Mouse (Mus musculus) thymus, postnatal 36 days (tissue): ENCODE results near the gene Elf2.
A peak's percentile ranks its signal among the peaks of the same experiment; 100 is the strongest.
"Not testable (repeated sequence)": the region's sequence is repeated elsewhere in the genome, so short reads cannot be mapped to it uniquely, and the experiment has no call there.

Experiments used
- DNase-seq, 2 experiments: peaks; one replicate each; pipeline ENCODE4 v3.0.0; 2022; ENCODE audit warnings: mixed read lengths in 2 of 2

Gene Elf2

DNA sequence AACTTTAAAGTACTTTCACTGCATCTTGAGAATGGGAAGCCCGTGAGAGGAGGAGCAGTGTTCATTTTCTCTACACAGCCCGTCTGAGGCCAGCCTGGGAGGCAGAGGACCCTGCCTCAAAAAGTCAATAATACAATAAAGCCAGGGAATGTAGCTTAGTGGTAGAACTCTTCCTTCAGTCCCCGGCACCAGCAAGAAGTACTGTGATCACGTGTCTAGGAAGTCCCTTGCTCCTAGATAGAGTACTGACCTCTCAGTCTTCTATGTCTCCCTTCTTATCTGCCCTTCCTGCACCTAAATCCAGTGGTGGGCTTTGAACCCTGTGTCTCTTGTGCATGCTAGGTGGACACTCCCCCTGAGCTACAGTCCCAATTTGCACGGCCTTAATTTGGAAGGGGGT lies 109.6 kb downstream of the Elf2 start:
- DNase-seq, result no peak

- no peak for DNase-seq
Observed at GRCm38 (mm10) chr3:51230146-51230835, 110.2 kb downstream of the Elf2 start.

- no peak for DNase-seq
Observed at GRCm38 (mm10) chr3:51229226-51229625, 111.2 kb downstream of the Elf2 start.

DNA sequence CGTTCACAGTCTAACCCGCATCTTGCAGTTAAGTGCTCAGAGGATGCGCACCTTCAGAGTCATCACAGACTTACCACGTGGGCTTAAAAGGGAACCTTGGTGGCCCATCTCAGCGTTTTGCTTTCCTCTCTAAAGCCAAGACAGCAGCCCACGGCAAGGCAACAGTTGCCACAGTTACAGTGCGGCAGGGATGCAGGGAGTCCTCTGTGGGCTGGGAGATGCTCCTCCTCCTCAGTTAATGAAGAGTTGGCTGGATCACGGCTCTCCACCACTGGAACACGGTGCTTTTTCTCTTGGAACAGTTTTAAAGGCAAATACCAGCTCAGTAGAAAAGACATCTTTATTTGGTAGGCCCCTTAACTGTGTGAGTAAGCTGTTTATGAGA lies 111.7 kb downstream of the Elf2 start:
- no peak for DNase-seq

DNA sequence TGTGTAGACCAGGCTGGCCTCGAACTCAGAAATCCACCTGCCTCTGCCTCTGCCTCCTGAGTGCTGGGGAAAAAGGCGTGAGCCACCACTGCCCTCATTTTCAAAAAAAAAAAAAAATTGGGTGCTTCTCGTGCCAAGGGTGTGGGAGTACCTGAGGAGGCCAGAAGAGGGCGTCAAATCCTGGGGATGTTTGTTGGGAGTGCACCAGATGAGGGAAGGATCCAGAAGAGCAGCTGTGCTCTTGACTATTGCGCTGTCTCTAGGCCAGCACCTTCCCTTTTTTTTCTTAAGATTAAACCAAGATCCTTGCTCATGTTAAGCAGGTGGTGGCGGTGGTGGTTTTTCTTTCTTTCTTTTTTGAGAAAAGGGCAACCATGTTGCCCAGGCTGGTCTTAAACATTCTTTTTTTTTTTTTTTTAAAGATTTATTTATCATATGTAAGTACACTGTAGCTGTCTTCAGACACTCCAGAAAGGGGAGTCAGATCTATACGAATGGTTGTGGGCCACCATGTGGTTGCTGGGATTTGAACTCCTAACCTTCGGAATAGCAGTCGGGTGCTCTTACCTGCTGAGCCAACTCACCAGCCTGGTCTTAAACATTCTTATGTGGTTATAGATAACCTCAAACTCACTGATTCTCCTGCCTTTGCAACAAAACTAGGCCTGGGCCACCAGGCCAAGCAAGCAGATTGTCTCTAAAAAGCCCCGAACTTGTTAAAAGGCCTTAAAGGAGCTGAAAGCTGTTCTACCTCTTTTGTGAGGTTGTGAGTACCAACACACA lies 112.2 kb downstream of the Elf2 start:
- peak; percentile 43 to 56 for DNase-seq

GRCm38 (mm10) chr3:51226601-51227000 lies 113.9 kb downstream of the Elf2 start:
- no peak for DNase-seq

DNA sequence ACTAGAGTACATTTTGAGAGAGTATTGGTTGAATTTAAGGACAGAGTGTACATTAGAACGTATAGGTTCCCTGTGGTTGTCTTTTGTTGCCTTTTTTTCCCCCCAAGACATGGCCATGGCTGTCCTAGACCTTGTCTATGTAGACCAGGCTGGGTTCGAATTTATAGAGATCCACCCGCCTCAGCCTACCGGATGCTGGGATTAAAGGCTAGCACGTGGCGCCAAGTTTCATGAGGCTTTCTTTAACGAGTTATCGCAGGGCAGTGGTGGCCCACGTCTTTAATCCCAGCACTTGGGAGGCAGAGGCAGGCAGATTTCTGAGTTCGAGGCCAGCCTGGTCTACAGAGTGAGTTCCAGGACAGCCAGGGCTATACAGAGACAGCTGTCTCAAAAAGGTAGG lies 114.5 kb downstream of the Elf2 start:
- DNase-seq, result no peak

DNA sequence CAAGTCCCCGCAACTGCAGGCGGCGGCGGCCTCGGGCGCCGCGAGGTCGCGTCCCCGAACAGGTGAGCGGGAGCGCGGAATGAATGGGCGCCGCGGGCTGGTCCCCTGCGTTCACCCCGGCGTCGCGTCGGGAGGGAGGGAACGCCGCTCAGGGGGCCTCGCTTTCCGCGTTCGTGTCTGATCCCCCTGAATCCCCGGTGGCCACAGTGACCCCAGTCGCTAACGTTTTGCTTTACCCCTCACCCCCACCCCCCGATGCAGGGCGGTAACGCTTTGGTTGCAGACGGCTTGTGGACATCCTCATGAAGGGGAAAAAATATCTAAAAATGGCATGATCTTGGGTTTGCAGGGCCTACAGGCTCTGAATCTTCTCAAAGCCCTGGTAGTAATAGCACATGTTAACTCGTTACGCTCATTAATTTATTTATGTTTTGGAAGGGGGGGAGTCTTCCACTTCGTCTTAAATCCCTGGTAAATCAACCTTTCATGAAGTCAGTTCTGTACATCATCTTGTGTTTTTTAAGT lies 115.2 kb downstream of the Elf2 start:
- no peak for DNase-seq

- DNase-seq, result peak; percentile 85 to 87
Observed at GRCm38 (mm10) chr3:51224363-51225225, 115.9 kb downstream of the Elf2 start, which contains the start of gene Noct. Gene Noct (plus strand): TSS chr3:51224447.

DNA sequence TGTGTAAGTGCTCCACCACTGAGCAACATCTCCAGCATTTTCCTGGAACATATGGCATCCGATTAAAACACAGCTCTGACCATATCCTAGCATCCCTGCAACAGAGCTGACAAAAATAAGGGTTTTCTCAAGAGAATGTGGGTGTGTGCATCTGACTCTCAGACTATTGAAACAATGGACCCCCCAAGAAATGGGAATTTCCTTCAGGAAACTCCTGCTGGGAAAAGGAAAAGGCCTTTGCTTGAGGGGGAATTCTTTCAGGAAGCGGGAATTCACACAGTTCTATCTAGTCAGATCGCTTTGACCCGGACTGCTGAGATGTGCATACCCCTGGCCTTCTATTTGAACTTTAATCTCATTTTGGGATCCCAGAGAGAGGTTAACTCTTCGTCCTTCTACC lies 116.9 kb downstream of the Elf2 start:
- DNase-seq, result no peak

DNA sequence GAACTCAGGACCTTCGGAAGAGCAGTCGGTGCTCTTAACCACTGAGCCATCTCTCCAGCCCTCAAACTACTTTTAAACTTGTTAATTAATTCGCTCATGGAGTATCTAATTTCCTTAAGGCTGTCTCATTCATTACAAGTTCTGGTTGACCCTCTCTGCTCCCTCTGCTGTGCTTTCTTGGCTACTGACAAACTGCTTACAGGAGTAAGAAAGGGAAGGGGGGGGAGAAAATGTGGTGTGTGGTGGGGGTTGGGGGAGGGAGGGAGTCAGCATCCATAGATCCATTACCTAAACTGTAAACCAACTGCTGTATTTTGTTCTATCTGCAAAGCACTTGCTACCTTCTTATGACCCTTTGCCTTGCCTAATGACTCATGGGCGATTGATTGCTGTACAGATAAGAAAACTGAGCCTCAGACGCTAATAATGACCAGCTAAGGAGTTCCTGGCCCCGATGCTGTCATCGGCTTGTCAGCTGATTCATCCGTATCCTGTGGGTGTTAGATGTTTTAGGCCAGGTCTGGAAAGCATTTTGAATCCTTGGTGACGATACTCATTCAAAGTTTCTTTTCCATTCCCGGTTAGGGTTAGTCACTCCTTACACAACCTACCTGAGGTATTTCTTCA lies 117.5 kb downstream of the Elf2 start:
- DNase-seq, result no peak

DNA sequence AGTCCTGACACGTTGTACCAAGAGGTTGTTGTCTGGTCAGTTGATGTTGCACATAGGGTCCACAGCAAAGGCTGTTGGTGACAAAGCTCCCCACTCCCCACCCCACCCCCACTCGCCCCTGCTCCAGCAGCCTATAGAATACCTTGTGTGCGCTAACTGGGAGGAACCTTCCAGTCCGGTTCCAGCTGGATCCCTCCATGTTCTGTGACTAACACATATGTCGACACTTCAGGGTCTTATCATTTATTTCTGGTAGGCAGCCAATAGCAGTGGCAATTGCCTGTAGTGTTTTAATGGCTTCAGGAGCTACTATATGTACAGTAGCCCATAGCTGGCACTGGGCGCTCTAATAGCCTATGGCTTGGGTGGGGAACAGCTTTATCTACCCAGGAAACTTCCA lies 118.2 kb downstream of the Elf2 start:
- no peak for DNase-seq

DNA sequence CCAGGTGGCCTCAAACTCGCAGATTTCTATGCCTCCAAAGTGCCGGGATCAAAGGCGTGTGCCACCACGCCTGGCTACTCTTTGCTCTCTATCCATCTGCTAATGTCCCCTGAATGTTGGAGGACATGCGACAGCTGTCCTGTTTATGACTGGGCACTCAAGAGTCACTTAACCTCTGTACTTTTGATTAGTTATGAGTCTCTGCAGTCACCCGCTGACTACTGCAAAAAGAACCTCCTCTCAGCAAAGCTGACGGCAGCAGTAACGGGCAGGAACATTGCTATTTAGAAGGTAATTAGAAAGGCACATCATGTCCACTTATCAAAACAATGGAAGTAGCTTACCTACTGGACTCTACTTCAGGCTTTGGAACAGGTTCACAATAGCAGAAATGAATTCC lies 118.6 kb downstream of the Elf2 start:
- no peak for DNase-seq

GRCm38 (mm10) chr3:51220846-51221245 lies 119.6 kb downstream of the Elf2 start:
- DNase-seq, result no peak

DNA sequence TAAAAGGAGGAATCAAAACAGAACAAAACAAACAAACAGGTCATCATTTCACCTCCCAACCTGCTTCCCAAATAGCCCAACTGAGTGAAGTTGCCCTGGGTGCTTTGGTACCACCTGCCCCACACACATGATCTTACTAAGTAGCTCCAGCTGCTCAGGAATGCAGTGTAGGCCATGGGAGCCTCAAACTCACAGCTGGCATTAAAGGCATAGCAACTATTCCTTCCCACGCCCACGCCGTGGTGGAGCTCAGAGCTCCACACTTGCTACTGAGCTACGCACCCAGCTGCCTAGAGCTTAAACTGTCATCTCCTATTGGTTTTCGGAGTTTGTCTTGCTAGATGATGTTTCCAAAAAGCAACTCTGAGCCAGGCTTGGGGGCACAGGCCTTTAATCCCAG lies 121.2 kb downstream of the Elf2 start:
- DNase-seq, result no peak

DNA sequence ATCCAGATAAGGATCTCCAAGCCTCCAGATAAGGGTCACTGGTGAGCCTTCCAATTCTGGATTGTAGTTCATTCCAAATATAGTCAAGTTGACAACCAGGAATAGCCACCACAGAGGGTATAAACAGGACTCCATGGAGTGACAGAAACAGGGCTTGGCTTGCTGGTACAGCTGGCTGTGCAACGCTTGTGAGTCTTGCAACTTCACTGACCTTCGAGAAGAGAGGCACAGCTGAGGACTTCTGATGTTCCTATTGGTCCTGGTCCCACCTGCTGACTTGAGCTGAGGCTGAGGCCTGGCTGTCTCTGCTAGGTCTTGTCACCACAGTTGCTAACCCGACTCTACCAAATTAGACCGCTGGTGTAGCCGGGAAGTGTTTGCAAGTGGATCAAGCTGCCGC lies 122.1 kb downstream of the Elf2 start:
- not testable (repeated sequence) for DNase-seq

- not testable (repeated sequence) for DNase-seq
Observed at GRCm38 (mm10) chr3:51216351-51216750, 124.1 kb downstream of the Elf2 start.

GRCm38 (mm10) chr3:51215681-51216080 lies 124.8 kb downstream of the Elf2 start:
- DNase-seq, result no peak

DNA sequence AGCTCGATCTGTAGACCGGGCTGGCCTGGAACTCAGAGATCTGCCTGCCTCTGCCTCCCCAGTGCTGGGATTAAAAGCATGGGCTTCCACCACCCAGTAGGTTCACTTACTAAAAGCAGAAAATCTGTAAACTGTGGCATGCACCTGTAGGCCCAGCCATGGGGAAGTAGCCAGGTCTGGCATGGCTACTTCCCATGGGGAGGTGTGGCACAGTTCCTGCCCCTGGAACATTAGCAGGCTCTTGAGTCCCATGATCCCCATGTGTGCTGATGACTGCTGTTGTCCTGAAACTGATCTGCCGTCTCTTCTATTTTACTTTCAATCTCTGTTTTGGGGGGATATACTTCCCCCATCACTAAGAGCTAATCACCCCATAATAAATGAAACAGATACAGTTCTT lies 127.4 kb downstream of the Elf2 start:
- DNase-seq, result no peak

DNA sequence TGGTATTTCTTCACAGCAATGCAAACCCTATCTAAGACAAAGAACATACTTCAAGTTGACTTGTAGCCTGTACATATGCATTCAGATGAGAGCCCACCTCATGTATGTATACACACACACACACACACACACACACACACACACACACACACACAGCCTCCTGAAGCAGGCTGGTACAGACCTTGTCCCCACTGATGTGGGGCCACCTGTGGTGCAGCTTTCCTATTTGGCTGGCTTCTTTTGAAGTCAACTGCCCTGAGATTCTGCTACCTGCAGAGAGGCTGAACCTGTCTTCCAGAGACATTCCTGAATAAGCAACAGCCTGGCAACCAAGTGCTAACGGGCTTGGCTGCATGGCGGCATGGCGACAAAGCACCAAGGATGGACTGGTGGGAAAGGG lies 130.0 kb downstream of the Elf2 start:
- DNase-seq, result no peak

GRCm38 (mm10) chr3:51209503-51210314 lies 130.8 kb downstream of the Elf2 start:
- DNase-seq, result no peak

GRCm38 (mm10) chr3:51208633-51209032 lies 131.8 kb downstream of the Elf2 start:
- DNase-seq, result no peak
